Mouse (Mus musculus) heart, embryonic 12.5 days (tissue): Measurements from ENCODE around the gene Gm8138. TPM values are rescaled to one million over a fixed set of nuclear protein-coding genes. Genes with fewer than 3 reads are reported as not detected.
"Not testable (repeated sequence)": the region's sequence is repeated elsewhere in the genome, so short reads cannot be mapped to it uniquely, and the experiment has no call there.

Experiments
- ATAC-seq: fragments of 200-750 bp; cut with Nextera tagmentation; 2 replicates; pipeline ENCODE4 v1.8.0; 2017; ENCODE audit warnings: moderate TSS enrichment, moderate library complexity; ENCODE audit not compliant: insufficient number of reproducible peaks, low FRiP score
- H3K27ac ChIP-seq: fragments of 300-500 bp; sonication (generic); 2 replicates; pipeline ENCODE4 v1.5.1; 2016; ENCODE audit warnings: mild to moderate bottlenecking, moderate library complexity; ENCODE audit not compliant: poor library complexity, severe bottlenecking
- H3K27me3 ChIP-seq: fragments of 300-500 bp; sonication (generic); replicated peaks from 2 replicates; pipeline ENCODE4 v1.6.1; 2016; ENCODE audit warnings: mild to moderate bottlenecking, moderate library complexity
- H3K36me3 ChIP-seq: fragments of 300-500 bp; sonication (generic); 2 replicates; pipeline ENCODE4 v1.6.1; 2016; ENCODE audit warnings: mild to moderate bottlenecking, moderate library complexity
- H3K4me1 ChIP-seq: fragments of 300-500 bp; sonication (generic); replicated peaks from 2 replicates; pipeline ENCODE4 v1.6.1; 2016; ENCODE audit warnings: mild to moderate bottlenecking
- H3K4me2 ChIP-seq: fragments of 300-500 bp; sonication (generic); 2 replicates; pipeline ENCODE4 v1.6.1; 2016; ENCODE audit warnings: mild to moderate bottlenecking, moderate library complexity
- H3K4me3 ChIP-seq: fragments of 300-500 bp; sonication (generic); 2 replicates; pipeline ENCODE4 v1.5.1; 2016; ENCODE audit warnings: mild to moderate bottlenecking
- H3K9ac ChIP-seq: fragments of 300-500 bp; sonication (generic); 2 replicates; pipeline ENCODE4 v1.6.1; 2016; ENCODE audit warnings: mild to moderate bottlenecking, moderate library complexity
- H3K9me3 ChIP-seq: fragments of 300-500 bp; sonication (generic); replicated peaks from 2 replicates; pipeline ENCODE4 v1.6.1; 2016; ENCODE audit warnings: mild to moderate bottlenecking, moderate library complexity
- WGBS: fragments of 180-500 bp; shearing (Covaris S2); methylation state at CpG from one replicate; pipeline ENCODE4 v1.1.7; 2016; 5-methylcytosine and 5-hydroxymethylcytosine counted together
- polyA plus RNA-seq: library from polyadenylated mRNA; unstranded; fragments of >200 nt; fragmentation: Nextera tagmentation; extraction: Ambion mirVana; gene quantifications from 2 replicates; pipeline ENCODE4 v1.2.1, GENCODE M21; 2016

The Gm8138 gene
- polyA plus RNA-seq = not detected in 2 replicates

DNA sequence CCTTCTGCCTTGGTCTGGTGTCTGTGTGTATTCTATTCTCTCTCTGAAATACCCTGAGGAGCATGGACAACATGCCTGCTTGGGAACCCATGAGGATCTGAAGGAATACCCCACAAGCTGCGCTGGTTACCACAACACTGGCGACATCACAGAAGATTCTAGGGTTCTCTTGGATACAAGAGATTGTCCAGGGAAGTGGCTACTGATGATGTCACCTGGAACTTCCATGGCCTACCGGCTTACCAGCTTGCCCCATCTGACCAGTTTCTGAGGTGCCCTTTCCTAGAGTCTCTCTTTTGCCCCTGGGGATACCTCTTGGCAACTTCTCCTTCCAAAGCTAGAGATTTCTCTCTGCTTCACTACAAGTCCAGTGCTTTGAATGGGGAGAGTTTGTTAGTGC lies at the start of gene Gm8138:
Gene Gm8138 (minus strand): TSS at position 101 of the 400 bp plus-strand sequence.
- not testable (repeated sequence) for H3K4me1 ChIP-seq, H3K4me3 ChIP-seq, H3K36me3 ChIP-seq, H3K9me3 ChIP-seq, H3K4me2 ChIP-seq, H3K27me3 ChIP-seq, ATAC-seq, H3K27ac ChIP-seq, H3K9ac ChIP-seq
- no CpG with 5 or more reads among the region's 3 CpGs for WGBS

DNA sequence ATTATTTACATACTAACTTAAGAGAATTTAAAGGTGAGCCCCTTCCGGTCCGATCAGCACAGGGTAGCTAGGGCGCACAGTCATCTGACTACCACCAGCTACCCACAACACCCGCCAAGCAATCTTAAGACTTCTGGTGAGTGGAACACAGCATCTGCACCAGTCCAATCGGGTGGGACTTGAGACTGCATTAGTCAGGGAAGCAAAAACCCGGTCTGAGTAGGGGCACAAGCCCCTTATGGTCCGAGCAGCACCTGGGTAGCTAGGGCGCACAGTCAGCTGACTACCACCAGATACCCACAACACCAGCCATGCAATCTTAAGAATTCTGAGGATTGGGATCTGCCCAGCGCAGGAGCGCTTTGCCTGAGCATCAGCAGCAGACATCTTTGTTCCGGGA lies 54.4 kb downstream of the Gm8138 start:
- not testable (repeated sequence) for H3K4me2 ChIP-seq, H3K9me3 ChIP-seq, H3K9ac ChIP-seq, H3K27me3 ChIP-seq, ATAC-seq, H3K36me3 ChIP-seq, H3K4me3 ChIP-seq, H3K4me1 ChIP-seq, H3K27ac ChIP-seq
- WGBS = 78% methylated on average over 11 of the region's 11 CpGs

Other genes with a start within 250 kb of the Gm8138 start
- gene Gm7233, start 236.5 kb downstream of the Gm8138 start, polyA plus RNA-seq = 0.09 TPM in 1 of 2 replicates, not detected in the other
- not detected in 2 replicates for gene Gm8122, start 181.0 kb downstream of the Gm8138 start, polyA plus RNA-seq
- not detected in 2 replicates for gene Gm8126, start 157.7 kb downstream of the Gm8138 start, polyA plus RNA-seq
- gene Gm9732, start 141.3 kb downstream of the Gm8138 start, polyA plus RNA-seq = not detected in 2 replicates
- gene Gm8127, start 122.5 kb downstream of the Gm8138 start, polyA plus RNA-seq = not detected in 2 replicates
- gene 1700001F09Rik, start 68.5 kb downstream of the Gm8138 start, polyA plus RNA-seq = not detected in 2 replicates
- gene Gm5799, start 127.2 kb upstream of the Gm8138 start, polyA plus RNA-seq = not detected in 2 replicates
- not detected in 2 replicates for gene Gm17654, start 162.8 kb upstream of the Gm8138 start, polyA plus RNA-seq
- gene Gm10375, start 191.7 kb upstream of the Gm8138 start, polyA plus RNA-seq = not detected in 2 replicates